Mouse (Mus musculus) bone marrow, adult 2 months (tissue): ENCODE measurements around the gene H2-DMa.

ENCODE experiments used
- CTCF ChIP-seq: fragments of 200-500 bp; IDR thresholded peaks from 2 replicates; pipeline ENCODE4 v1.5.1; 2011; ENCODE audit warnings: low read length, control low read depth; ENCODE audit not compliant: control insufficient read depth, insufficient read depth
- POLR2A ChIP-seq: fragments of 200-500 bp; IDR thresholded peaks from 2 replicates; pipeline ENCODE4 v1.6.1; 2011; ENCODE audit warnings: low read depth, mild to moderate bottlenecking, control low read depth, low read length, borderline replicate concordance; ENCODE audit not compliant: control insufficient read depth

DNA sequence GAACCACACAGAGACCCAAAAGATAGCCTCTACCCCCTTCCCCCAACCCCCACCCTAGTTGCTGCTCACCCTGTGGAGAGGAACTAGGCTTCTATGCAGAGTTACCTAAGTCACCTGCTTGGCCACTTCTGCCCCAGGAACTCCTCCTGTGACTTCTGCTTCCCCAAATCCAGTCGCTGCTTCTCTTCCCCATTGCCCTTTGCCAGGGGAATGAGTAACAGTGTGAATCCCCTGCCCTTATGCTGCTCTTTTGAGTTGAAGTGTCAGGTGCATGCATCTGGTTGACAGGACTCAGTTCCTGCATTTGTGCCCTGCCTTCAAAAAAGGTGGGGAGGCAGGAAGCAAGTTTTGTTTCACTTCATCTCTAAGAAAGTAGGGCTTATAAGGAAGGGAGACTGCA, 54.7 kb downstream of the H2-DMa start:
- TF ChIP-seq CTCF (no peak), POLR2A (no peak)
